Mouse (Mus musculus) midbrain, embryonic 12.5 days (tissue): ENCODE data around the gene Kcng3. TPM values are rescaled to one million over a fixed set of nuclear protein-coding genes. Genes with fewer than 3 reads are reported as not detected.

ENCODE experiments used
- ATAC-seq: fragments of 200-750 bp; cut with Nextera tagmentation; 2 replicates; pipeline ENCODE4 v1.8.0; 2017; ENCODE audit warnings: low read depth, moderate TSS enrichment, moderate library complexity; ENCODE audit not compliant: low FRiP score
- H3K27ac ChIP-seq: fragments of 300-500 bp; sonication (generic); replicated peaks from 2 replicates; pipeline ENCODE4 v1.5.1; 2016; ENCODE audit warnings: mild to moderate bottlenecking
- H3K27me3 ChIP-seq: fragments of 300-500 bp; sonication (generic); 2 replicates; pipeline ENCODE4 v1.6.1; 2016; ENCODE audit warnings: mild to moderate bottlenecking
- H3K36me3 ChIP-seq: fragments of 300-500 bp; sonication (generic); 2 replicates; pipeline ENCODE4 v1.6.1; 2016
- H3K4me1 ChIP-seq: fragments of 300-500 bp; sonication (generic); 2 replicates; pipeline ENCODE4 v1.6.1; 2016
- H3K4me2 ChIP-seq: fragments of 300-500 bp; sonication (generic); replicated peaks from 2 replicates; pipeline ENCODE4 v1.6.1; 2016; ENCODE audit warnings: mild to moderate bottlenecking, moderate library complexity
- H3K4me3 ChIP-seq: fragments of 300-500 bp; sonication (generic); 2 replicates; pipeline ENCODE4 v1.5.1; 2016; ENCODE audit warnings: mild to moderate bottlenecking
- H3K9ac ChIP-seq: fragments of 300-500 bp; sonication (generic); replicated peaks from 2 replicates; pipeline ENCODE4 v1.6.1; 2016; ENCODE audit warnings: mild to moderate bottlenecking, moderate library complexity
- H3K9me3 ChIP-seq: fragments of 300-500 bp; sonication (generic); 2 replicates; pipeline ENCODE4 v1.6.1; 2016; ENCODE audit warnings: mild to moderate bottlenecking
- WGBS: fragments of 180-500 bp; shearing (Covaris S2); methylation state at CpG from one replicate; pipeline ENCODE4 v1.1.7; 2016; 5-methylcytosine and 5-hydroxymethylcytosine counted together
- polyA plus RNA-seq: library from polyadenylated mRNA; unstranded; fragments of >200 nt; fragmentation: Nextera tagmentation; extraction: Ambion mirVana; gene quantifications from 2 replicates; pipeline ENCODE4 v1.2.1, GENCODE M21; 2016

The Kcng3 gene
- polyA plus RNA-seq, 1 experiment from 2014 or later, result 0.14 TPM

GRCm38 (mm10) chr17:83600976-83601375 is 30.7 kb downstream of the Kcng3 start:
- no peak overlapping the region for H3K4me3 ChIP-seq
- WGBS, result 92% methylated on average over 12 of the region's 12 CpGs
- no peak for ATAC-seq
- H3K9me3 ChIP-seq, result no peaks in the 10 kb centered on the region
- H3K36me3 ChIP-seq, result no peaks in the 10 kb centered on the region
- no peak overlapping the region for H3K4me2 ChIP-seq
- H3K9ac ChIP-seq, result no peak overlapping the region
- no peaks in the 10 kb centered on the region for H3K4me1 ChIP-seq
- no peaks in the 10 kb centered on the region for H3K27me3 ChIP-seq
- no peak overlapping the region for H3K27ac ChIP-seq

- Histone ChIP-seq H3K27me3 (no peaks in the 10 kb centered on the region), H3K36me3 (no peaks in the 10 kb centered on the region), H3K9ac (no peak overlapping the region), H3K4me3 (no peak overlapping the region), H3K4me2 (no peak overlapping the region), H3K9me3 (no peaks in the 10 kb centered on the region), H3K4me1 (no peaks in the 10 kb centered on the region), H3K27ac (no peak overlapping the region)
- WGBS, result 79% methylated on average over 7 of the region's 7 CpGs
- no peak for ATAC-seq
Observed at GRCm38 (mm10) chr17:83595966-83596365, 35.7 kb downstream of the Kcng3 start.

DNA sequence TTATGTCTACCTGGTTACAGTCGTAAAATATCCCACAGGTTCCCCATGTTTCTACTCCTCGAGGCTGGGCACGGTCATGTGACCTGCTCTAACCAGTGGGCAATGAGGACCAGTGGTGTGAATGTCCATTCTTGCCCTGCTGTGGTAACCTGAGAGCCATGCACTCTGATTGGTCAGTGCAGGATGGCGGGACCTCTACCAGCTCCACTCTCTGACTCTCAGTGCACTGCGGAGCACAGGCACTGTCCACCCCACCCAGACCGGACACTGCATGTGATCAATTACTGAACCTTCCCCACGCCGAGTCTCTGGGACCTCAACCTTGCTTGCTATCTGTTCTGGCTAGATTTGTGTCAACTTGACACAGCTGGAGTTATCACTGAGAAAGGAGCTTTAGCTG is 37.2 kb downstream of the Kcng3 start:
- Histone ChIP-seq H3K4me3 (no peak overlapping the region), H3K4me2 (no peak overlapping the region), H3K9me3 (no peaks in the 10 kb centered on the region), H3K9ac (no peak overlapping the region), H3K27me3 (no peaks in the 10 kb centered on the region), H3K27ac (no peak overlapping the region), H3K36me3 (no peaks in the 10 kb centered on the region), H3K4me1 (no peaks in the 10 kb centered on the region)
- ATAC-seq, result no peak
- WGBS, result 87% methylated on average over 8 of the region's 8 CpGs

- 84% methylated on average over 10 of the region's 10 CpGs for WGBS
- H3K27me3 ChIP-seq, result no peaks in the 10 kb centered on the region
- no peak for ATAC-seq
- H3K9me3 ChIP-seq, result no peaks in the 10 kb centered on the region
- no peak overlapping the region for H3K4me2 ChIP-seq
- H3K4me3 ChIP-seq, result no peak overlapping the region
- no peaks in the 10 kb centered on the region for H3K36me3 ChIP-seq
- no peak overlapping the region for H3K27ac ChIP-seq
- no peak overlapping the region for H3K9ac ChIP-seq
- H3K4me1 ChIP-seq, result no peaks in the 10 kb centered on the region
Observed at GRCm38 (mm10) chr17:83593396-83593795, 38.3 kb downstream of the Kcng3 start.

DNA sequence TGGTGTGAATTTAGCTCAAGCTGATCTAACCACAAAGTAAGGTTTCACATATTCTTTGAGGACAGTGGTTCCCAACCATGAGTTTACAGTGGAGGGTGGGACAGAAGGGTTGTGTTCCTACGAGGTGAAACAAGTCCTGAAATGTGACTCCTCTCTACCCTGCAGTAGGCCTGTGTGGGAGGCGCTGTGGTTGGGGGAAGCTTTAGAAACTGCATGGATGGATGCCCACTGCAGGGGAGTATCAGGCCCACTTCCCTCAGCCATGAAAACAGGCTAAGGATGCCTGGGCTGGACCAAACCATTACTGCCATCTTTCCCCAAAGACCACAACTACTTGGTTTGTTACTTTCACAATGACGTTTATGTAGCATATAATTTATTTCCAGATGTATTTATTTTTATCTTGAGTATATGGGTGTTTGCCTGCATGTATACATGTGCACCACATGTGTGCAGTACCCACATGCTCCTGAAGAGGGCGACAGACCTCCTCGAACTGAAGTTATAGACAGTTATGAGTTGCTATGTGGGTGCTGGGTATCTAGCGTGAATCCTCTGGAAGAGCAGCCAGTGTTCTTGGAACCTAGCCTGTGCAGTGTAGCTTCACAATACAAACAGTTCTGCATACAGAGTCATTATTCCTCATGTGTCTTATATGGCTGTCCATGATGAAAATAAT is 42.9 kb downstream of the Kcng3 start:
- Histone ChIP-seq H3K4me3 (no peak overlapping the region), H3K9me3 (0 out of 2 replicates have a peak, but pooled peaks cover 2% of the 10 kb centered on the region), H3K27ac (no peak overlapping the region), H3K4me2 (no peak overlapping the region), H3K27me3 (no peaks in the 10 kb centered on the region), H3K36me3 (no peaks in the 10 kb centered on the region), H3K9ac (no peak overlapping the region), H3K4me1 (no peaks in the 10 kb centered on the region)
- WGBS, result 82% methylated on average over 6 of the region's 6 CpGs
- ATAC-seq, result no peak

- H3K27ac ChIP-seq, result no peak overlapping the region
- H3K9me3 ChIP-seq, result 0 out of 2 replicates have a peak, but pooled peaks cover 2% of the 10 kb centered on the region
- H3K36me3 ChIP-seq, result no peaks in the 10 kb centered on the region
- H3K4me1 ChIP-seq, result no peaks in the 10 kb centered on the region
- no peaks in the 10 kb centered on the region for H3K27me3 ChIP-seq
- no peak for ATAC-seq
- H3K4me2 ChIP-seq, result no peak overlapping the region
- no peak overlapping the region for H3K9ac ChIP-seq
- WGBS, result 93% methylated on average over 8 of the region's 8 CpGs
- no peak overlapping the region for H3K4me3 ChIP-seq
Observed at GRCm38 (mm10) chr17:83587731-83588130, 44.0 kb downstream of the Kcng3 start.

GRCm38 (mm10) chr17:83582585-83582984 is 49.1 kb downstream of the Kcng3 start:
- WGBS, result 69% methylated on average over 2 of the region's 2 CpGs
- no peak overlapping the region for H3K27ac ChIP-seq

DNA sequence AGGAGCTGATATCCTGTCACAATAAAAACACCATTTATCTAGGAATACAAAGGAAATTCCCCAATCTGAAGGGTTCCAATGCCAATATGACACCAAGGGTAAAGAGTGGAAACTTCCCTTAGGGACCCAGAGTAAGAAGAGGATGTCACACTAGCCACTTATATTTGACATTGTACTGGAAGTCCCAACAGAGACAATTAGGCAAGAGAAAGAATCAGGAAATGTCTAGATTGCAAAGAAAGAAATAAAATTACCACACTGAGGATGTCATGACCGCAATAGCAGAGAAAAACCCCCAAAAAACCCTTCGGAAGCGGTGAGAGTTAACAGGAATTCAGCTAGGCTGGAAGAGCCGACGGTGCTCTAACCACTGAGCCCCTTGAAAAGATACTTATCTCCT is 51.0 kb downstream of the Kcng3 start:
- Histone ChIP-seq H3K4me3 (no peak overlapping the region), H3K9me3 (0 out of 2 replicates have a peak, but pooled peaks cover 2% of the 10 kb centered on the region), H3K27ac (no peak overlapping the region), H3K9ac (no peak overlapping the region), H3K36me3 (no peaks in the 10 kb centered on the region), H3K27me3 (no peaks in the 10 kb centered on the region), H3K4me1 (no peaks in the 10 kb centered on the region), H3K4me2 (no peak overlapping the region)
- 96% methylated on average over 5 of the region's 5 CpGs for WGBS
- ATAC-seq, result no peak

More at GRCm38 (mm10) chr17:83582585-83582984, 49.1 kb downstream of the Kcng3 start:
- no peaks in the 10 kb centered on the region for H3K4me1 ChIP-seq
- no peak overlapping the region for H3K4me3 ChIP-seq
- no peak overlapping the region for H3K4me2 ChIP-seq
- no peak overlapping the region for H3K9ac ChIP-seq
- no peak for ATAC-seq
- no peaks in the 10 kb centered on the region for H3K27me3 ChIP-seq
- H3K36me3 ChIP-seq, result no peaks in the 10 kb centered on the region
- 0 out of 2 replicates have a peak, but pooled peaks cover 2% of the 10 kb centered on the region for H3K9me3 ChIP-seq

DNA sequence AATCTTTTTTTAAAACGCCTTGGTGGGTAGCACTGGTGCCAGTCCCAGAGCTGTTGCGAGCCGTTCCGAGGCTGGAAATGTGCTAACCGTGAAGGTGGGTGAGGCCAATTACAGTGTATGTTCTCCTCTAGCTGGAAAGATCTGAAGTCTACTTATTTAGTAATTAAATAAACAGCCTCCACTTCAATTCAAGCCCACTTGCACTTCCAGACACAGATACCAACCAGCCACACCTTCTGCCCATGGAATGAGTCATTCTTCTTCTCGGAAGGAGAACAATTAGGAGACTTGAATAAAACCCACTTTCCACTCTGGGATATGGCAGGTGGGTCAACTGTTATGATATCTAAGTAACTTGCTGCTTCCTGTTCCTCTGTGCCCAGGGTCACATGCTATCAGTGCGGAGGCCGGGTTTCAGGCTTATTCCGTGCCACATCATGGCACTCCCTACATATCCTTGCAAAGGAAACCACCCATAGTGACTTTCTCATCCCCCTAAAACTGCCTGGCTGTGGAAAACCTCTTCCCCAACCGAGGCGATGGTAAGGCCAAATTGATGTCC is 54.8 kb downstream of the Kcng3 start:
- 92% methylated on average over 11 of the region's 11 CpGs for WGBS

GRCm38 (mm10) chr17:83574615-83575014 is 57.1 kb downstream of the Kcng3 start:
- H3K4me3 ChIP-seq, result no peak overlapping the region
- H3K4me2 ChIP-seq, result no peak overlapping the region
- no peak overlapping the region for H3K27ac ChIP-seq
- WGBS, result 94% methylated on average over 8 of the region's 8 CpGs
- H3K27me3 ChIP-seq, result no peaks in the 10 kb centered on the region
- no peak overlapping the region for H3K9ac ChIP-seq
- H3K9me3 ChIP-seq, result no peaks in the 10 kb centered on the region
- H3K36me3 ChIP-seq, result no peaks in the 10 kb centered on the region
- no peak for ATAC-seq
- H3K4me1 ChIP-seq, result no peaks in the 10 kb centered on the region

More for the DNA sequence above, 54.8 kb downstream of the Kcng3 start:
- Histone ChIP-seq H3K4me3 (no peak overlapping the region), H3K4me2 (no peak overlapping the region), H3K27me3 (no peaks in the 10 kb centered on the region), H3K4me1 (no peaks in the 10 kb centered on the region), H3K36me3 (no peaks in the 10 kb centered on the region), H3K9ac (no peak overlapping the region), H3K9me3 (no peaks in the 10 kb centered on the region), H3K27ac (no peak overlapping the region)
- ATAC-seq, result no peak

DNA sequence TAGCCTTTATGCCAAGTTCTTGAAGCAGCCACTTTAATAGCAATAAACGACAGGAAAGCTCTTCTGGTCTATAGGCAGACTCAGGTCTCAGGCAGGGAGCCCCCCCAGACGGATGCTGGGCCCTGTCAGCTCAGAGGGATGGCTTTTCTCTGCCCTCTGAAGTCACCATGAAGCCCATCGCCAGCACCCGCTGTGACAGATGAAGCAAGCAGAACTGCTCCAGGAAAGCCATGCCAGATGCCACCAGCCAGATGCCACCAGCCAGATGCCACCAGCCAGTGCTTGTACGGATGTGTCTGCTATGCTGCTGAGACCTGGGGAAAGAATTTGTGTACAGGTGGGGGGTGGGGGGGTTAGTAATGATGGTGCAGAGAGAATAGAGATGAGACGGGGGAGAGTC is 58.6 kb downstream of the Kcng3 start:
- WGBS, result 77% methylated on average over 6 of the region's 6 CpGs
- H3K4me3 ChIP-seq, result no peak overlapping the region

GRCm38 (mm10) chr17:83572366-83572765 is 59.3 kb downstream of the Kcng3 start:
- no peak overlapping the region for H3K9ac ChIP-seq
- H3K4me3 ChIP-seq, result no peak overlapping the region
- no peak overlapping the region for H3K4me2 ChIP-seq
- no peaks in the 10 kb centered on the region for H3K4me1 ChIP-seq
- H3K9me3 ChIP-seq, result no peaks in the 10 kb centered on the region
- H3K36me3 ChIP-seq, result no peaks in the 10 kb centered on the region
- H3K27ac ChIP-seq, result no peak overlapping the region
- ATAC-seq, result no peak
- H3K27me3 ChIP-seq, result no peaks in the 10 kb centered on the region
- 68% methylated on average over 4 of the region's 4 CpGs for WGBS

More for the DNA sequence above, 58.6 kb downstream of the Kcng3 start:
- Histone ChIP-seq H3K4me1 (no peaks in the 10 kb centered on the region), H3K9me3 (no peaks in the 10 kb centered on the region), H3K27ac (no peak overlapping the region), H3K9ac (no peak overlapping the region), H3K36me3 (no peaks in the 10 kb centered on the region), H3K4me2 (no peak overlapping the region), H3K27me3 (no peaks in the 10 kb centered on the region)
- no peak for ATAC-seq
